Mouse (Mus musculus) neural tube, embryonic 15.5 days (tissue): ENCODE data around the gene Pkp4. TPM values are rescaled to one million over a fixed set of nuclear protein-coding genes. Genes with fewer than 3 reads are reported as not detected.

ENCODE experiments used
- ATAC-seq: fragments of 200-750 bp; cut with Nextera tagmentation; 2 replicates; pipeline ENCODE4 v1.8.0; 2017; ENCODE audit warnings: mild to moderate bottlenecking, moderate TSS enrichment, moderate library complexity; ENCODE audit not compliant: low FRiP score
- H3K27ac ChIP-seq: fragments of 300-500 bp; sonication (generic); replicated peaks from 2 replicates; pipeline ENCODE4 v1.5.1; 2015; ENCODE audit warnings: mild to moderate bottlenecking, inconsistent platforms
- H3K27me3 ChIP-seq: fragments of 300-500 bp; sonication (generic); replicated peaks from 2 replicates; pipeline ENCODE4 v1.6.1; 2015; ENCODE audit warnings: inconsistent platforms
- H3K36me3 ChIP-seq: fragments of 300-500 bp; sonication (generic); 2 replicates; pipeline ENCODE4 v1.6.1; 2015; ENCODE audit warnings: inconsistent platforms
- H3K4me1 ChIP-seq: fragments of 300-500 bp; sonication (generic); 2 replicates; pipeline ENCODE4 v1.6.1; 2015; ENCODE audit warnings: inconsistent platforms
- H3K4me2 ChIP-seq: fragments of 300-500 bp; sonication (generic); 2 replicates; pipeline ENCODE4 v1.6.1; 2015; ENCODE audit warnings: inconsistent platforms, mild to moderate bottlenecking, moderate library complexity
- H3K4me3 ChIP-seq: fragments of 300-500 bp; sonication (generic); replicated peaks from 2 replicates; pipeline ENCODE4 v1.5.1; 2015; ENCODE audit warnings: mild to moderate bottlenecking, inconsistent platforms
- H3K9ac ChIP-seq: fragments of 300-500 bp; sonication (generic); replicated peaks from 2 replicates; pipeline ENCODE4 v1.6.1; 2015; ENCODE audit warnings: mild to moderate bottlenecking, inconsistent platforms
- H3K9me3 ChIP-seq: fragments of 300-500 bp; sonication (generic); replicated peaks from 2 replicates; pipeline ENCODE4 v1.6.1; 2016; ENCODE audit warnings: inconsistent platforms
- WGBS: fragments of 180-500 bp; shearing (Covaris S2); methylation state at CpG from one replicate; pipeline ENCODE4 v1.1.7; 2015; ENCODE audit warnings: mixed read lengths; 5-methylcytosine and 5-hydroxymethylcytosine counted together
- polyA plus RNA-seq: library from polyadenylated mRNA; unstranded; fragments of >200 nt; fragmentation: Nextera tagmentation; extraction: Ambion mirVana; gene quantifications from 2 replicates; pipeline ENCODE4 v1.2.1, GENCODE M21; 2015

The Pkp4 gene
- polyA plus RNA-seq, result 24.6 and 27.1 TPM in 2 replicates

- H3K4me2 ChIP-seq, result peak within 1 kb of the TSS; percentile 87
- peak within 1 kb of the TSS; percentile 84 for H3K9ac ChIP-seq
- peak within 1 kb of the TSS; percentile 92 for H3K27ac ChIP-seq
- under 1% methylated on average over 32 of the region's 37 CpGs for WGBS
- peaks cover 20% of the 10 kb centered on the region for H3K4me1 ChIP-seq
- no peaks in the 10 kb centered on the region for H3K9me3 ChIP-seq
- no peaks in the 10 kb centered on the region for H3K36me3 ChIP-seq
- ATAC-seq, result peak; percentile 98
- no peaks in the 10 kb centered on the region for H3K27me3 ChIP-seq
- H3K4me3 ChIP-seq, result peak within 1 kb of the TSS; percentile 98
Observed at GRCm38 (mm10) chr2:59160605-59160963, at the start of gene Pkp4, which contains the start of gene Ccdc148. Gene Pkp4, plus strand, starts transcription at chr2:59160850. Gene Ccdc148, minus strand, starts transcription at chr2:59160683.

DNA sequence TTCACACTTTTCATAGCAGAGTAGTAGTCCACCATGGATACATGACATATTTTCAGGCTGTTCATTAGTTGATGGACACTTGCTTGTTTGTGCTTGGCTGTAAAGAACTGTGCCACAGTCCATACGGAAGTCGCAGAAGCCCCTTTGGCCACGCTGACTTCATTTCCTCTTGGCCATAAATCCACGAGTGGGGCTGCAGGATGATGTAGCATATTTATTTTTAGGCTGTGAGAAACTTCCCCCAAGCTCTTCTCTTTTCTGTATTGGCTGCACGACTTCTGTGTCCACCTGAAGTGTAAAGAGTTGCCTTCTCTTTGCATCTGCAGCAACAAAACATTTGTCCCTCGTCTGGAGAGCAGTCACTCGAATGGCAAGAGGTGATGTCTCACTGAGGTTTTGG, 31.6 kb upstream of the Pkp4 start:
- H3K36me3 ChIP-seq, result no peaks in the 10 kb centered on the region
- H3K9ac ChIP-seq, result no peak overlapping the region
- H3K27me3 ChIP-seq, result no peaks in the 10 kb centered on the region
- no peak overlapping the region for H3K4me3 ChIP-seq
- H3K27ac ChIP-seq, result no peak overlapping the region
- ATAC-seq, result no peak
- WGBS, result 89% methylated on average over 7 of the region's 7 CpGs
- no peaks in the 10 kb centered on the region for H3K9me3 ChIP-seq
- no peaks in the 10 kb centered on the region for H3K4me1 ChIP-seq
- H3K4me2 ChIP-seq, result no peak overlapping the region

- ATAC-seq, result no peak
- Histone ChIP-seq H3K4me1 (no peaks in the 10 kb centered on the region), H3K9ac (no peak overlapping the region)
Observed at GRCm38 (mm10) chr2:59129821-59130220, 30.8 kb upstream of the Pkp4 start.

DNA sequence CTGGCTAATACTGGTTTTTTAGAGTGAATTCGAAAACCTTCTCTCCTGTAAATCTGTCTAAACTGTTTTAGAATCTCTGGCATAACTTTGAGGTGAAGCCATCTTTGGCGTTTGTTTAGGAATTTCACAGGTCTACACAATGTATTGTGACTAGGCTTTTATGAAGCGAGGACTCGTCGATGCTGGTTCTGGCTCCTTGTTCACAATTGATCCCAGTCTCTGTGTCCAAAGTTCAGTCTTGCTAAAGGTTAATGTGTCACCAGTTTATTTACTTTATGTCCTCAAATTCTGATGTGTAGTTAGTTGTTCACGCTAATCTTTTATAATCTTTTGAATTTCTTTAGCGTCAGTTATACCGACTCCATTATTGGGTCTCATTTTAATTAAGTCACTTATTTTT, 29.6 kb upstream of the Pkp4 start:
- ATAC-seq, result no peak
- WGBS, result 90% methylated on average over 8 of the region's 8 CpGs

More at GRCm38 (mm10) chr2:59129821-59130220, 30.8 kb upstream of the Pkp4 start:
- 86% methylated on average over 8 of the region's 8 CpGs for WGBS
- no peak overlapping the region for H3K27ac ChIP-seq
- H3K36me3 ChIP-seq, result no peaks in the 10 kb centered on the region
- H3K4me2 ChIP-seq, result no peak overlapping the region
- no peak overlapping the region for H3K4me3 ChIP-seq
- no peaks in the 10 kb centered on the region for H3K9me3 ChIP-seq
- H3K27me3 ChIP-seq, result no peaks in the 10 kb centered on the region

GRCm38 (mm10) chr2:59155428-59155827, 5.2 kb upstream of the Pkp4 start:
- Histone ChIP-seq H3K36me3 (no peaks in the 10 kb centered on the region), H3K27me3 (no peaks in the 10 kb centered on the region), H3K4me1 (peaks cover 7% of the 10 kb centered on the region), H3K27ac (no peak overlapping the region), H3K4me2 (no peak overlapping the region), H3K9me3 (no peaks in the 10 kb centered on the region), H3K4me3 (no peak overlapping the region), H3K9ac (no peak overlapping the region)
- ATAC-seq, result no peak

More for the DNA sequence above, 29.6 kb upstream of the Pkp4 start:
- Histone ChIP-seq H3K4me2 (no peak overlapping the region), H3K4me3 (no peak overlapping the region), H3K27me3 (no peaks in the 10 kb centered on the region), H3K27ac (no peak overlapping the region), H3K4me1 (no peaks in the 10 kb centered on the region), H3K9ac (no peak overlapping the region), H3K36me3 (no peaks in the 10 kb centered on the region), H3K9me3 (no peaks in the 10 kb centered on the region)

DNA sequence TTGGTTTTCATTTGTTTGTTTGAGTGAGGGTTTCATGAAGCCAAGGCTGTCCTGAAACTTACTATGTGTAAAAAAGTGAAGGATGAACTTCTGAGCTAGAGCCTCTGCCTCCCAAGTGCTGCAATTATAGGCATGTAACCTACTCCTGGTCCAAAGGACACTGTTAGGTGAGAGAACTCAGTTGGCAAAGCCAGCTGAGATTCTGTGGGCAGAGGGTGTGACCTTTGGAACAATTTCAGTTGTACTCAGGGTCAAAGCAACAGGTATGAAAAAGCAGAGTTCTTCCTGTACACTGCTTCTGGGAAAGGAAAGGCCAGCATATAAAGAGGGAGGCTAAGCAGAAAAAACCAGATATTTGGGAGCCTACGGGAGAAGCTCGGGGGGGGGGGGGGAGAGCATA, 2.5 kb upstream of the Pkp4 start:
- H3K27me3 ChIP-seq, result no peaks in the 10 kb centered on the region
- peaks cover 12% of the 10 kb centered on the region for H3K4me1 ChIP-seq
- H3K9ac ChIP-seq, result no peak overlapping the region
- H3K9me3 ChIP-seq, result no peaks in the 10 kb centered on the region
- no peak for ATAC-seq
- 56% methylated on average over 2 of the region's 2 CpGs for WGBS
- no peak overlapping the region for H3K4me2 ChIP-seq
- no peaks in the 10 kb centered on the region for H3K36me3 ChIP-seq
- no peak overlapping the region for H3K4me3 ChIP-seq
- H3K27ac ChIP-seq, result no peak overlapping the region

- Histone ChIP-seq H3K27me3 (no peaks in the 10 kb centered on the region), H3K9ac (peak overlapping the region; percentile 53)
- peak; percentile 35 for ATAC-seq
Observed at GRCm38 (mm10) chr2:59159961-59160604, 567 bp upstream of the Pkp4 start.

DNA sequence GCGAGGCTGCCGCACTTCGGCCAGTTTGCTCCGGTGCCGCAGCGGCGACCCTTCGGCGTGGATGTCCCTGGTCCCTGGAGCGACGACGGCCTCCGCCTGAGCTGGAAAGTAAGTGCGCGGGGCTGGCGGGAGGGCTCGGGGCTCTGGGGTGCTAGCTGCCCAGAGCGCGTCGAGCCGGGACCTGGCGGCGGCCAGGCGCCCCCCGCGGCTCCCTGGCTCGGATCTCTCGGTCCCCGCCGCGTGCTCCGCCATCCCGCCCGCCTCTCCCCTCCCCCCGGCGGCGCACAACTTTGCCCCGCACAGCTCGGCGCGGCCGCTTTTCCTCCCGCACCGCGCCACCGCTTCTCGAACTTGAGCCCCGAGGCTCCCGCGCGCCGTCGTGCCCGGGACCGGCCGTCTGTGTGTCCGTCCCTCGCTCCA, 381 bp downstream of the Pkp4 start:
- H3K4me1 ChIP-seq, result peaks cover 20% of the 10 kb centered on the region
- peak overlapping the region; percentile 87 for H3K4me2 ChIP-seq
- H3K9ac ChIP-seq, result peak overlapping the region; percentile 84
- no peaks in the 10 kb centered on the region for H3K9me3 ChIP-seq
- 0% methylated on average over 33 of the region's 58 CpGs for WGBS
- H3K4me3 ChIP-seq, result peak overlapping the region; percentile 98
- no peaks in the 10 kb centered on the region for H3K27me3 ChIP-seq
- peak overlapping the region; percentile 92 for H3K27ac ChIP-seq
- H3K36me3 ChIP-seq, result no peaks in the 10 kb centered on the region
- ATAC-seq, result peak; percentile 56

More at GRCm38 (mm10) chr2:59159961-59160604, 567 bp upstream of the Pkp4 start:
- peaks cover 20% of the 10 kb centered on the region for H3K4me1 ChIP-seq
- H3K9me3 ChIP-seq, result no peaks in the 10 kb centered on the region
- peak overlapping the region; percentile 77 for H3K27ac ChIP-seq
- H3K4me3 ChIP-seq, result peak overlapping the region; percentile 98
- H3K36me3 ChIP-seq, result no peaks in the 10 kb centered on the region
- WGBS, result under 1% methylated on average over 16 of the region's 16 CpGs
- H3K4me2 ChIP-seq, result peak overlapping the region; percentile 87

GRCm38 (mm10) chr2:59161441-59162284, 1.0 kb downstream of the Pkp4 start:
- ATAC-seq, result peak; percentile 78
- Histone ChIP-seq H3K4me2 (peak overlapping the region; percentile 87), H3K27me3 (no peaks in the 10 kb centered on the region), H3K27ac (peak overlapping the region; percentile 92), H3K4me1 (peaks cover 20% of the 10 kb centered on the region), H3K9me3 (no peaks in the 10 kb centered on the region), H3K36me3 (no peaks in the 10 kb centered on the region), H3K9ac (peak overlapping the region; percentile 84), H3K4me3 (peak overlapping the region; percentile 98)
- under 1% methylated on average over 74 of the region's 74 CpGs for WGBS

DNA sequence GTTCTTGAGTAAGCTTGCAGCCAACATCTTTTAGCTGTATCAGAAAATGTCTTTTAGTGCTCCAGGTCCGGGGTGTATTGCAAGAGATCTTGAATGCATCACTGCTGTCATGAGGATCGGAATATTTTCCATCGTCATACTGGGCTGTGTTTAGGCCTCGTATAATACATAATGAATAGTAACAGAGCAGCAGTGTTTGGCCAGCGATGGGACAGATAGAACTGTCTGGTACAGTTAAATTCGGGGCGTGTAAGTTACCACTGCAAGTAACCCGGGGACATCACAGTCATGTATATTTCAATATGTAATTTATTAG, 1.6 kb downstream of the Pkp4 start:
- Histone ChIP-seq H3K9me3 (no peaks in the 10 kb centered on the region), H3K27ac (peak overlapping the region; percentile 92)
- no peak for ATAC-seq

DNA sequence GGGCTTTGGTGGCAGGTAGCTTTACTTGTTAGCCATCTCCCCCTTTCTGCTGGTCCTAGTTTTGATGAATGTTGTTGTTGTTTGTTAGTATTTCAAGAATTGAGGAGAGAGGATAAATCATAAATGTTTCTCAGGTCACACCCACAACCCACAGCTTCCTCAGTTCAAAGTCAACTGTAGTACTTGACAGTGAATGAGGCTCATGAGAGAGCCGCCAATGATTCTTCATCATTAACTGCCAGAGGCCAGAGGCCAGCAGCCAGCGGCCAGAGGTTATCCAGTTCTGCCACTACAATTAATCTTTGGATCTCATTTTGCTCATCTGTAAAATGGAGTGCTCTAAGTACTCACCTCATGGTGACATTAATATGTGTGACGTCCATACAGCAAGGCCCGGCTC, 6.3 kb downstream of the Pkp4 start:
- no peak overlapping the region for H3K27ac ChIP-seq
- H3K4me1 ChIP-seq, result peaks cover 20% of the 10 kb centered on the region
- H3K9me3 ChIP-seq, result no peaks in the 10 kb centered on the region
- H3K9ac ChIP-seq, result no peak overlapping the region
- no peaks in the 10 kb centered on the region for H3K36me3 ChIP-seq
- ATAC-seq, result no peak
- no peak overlapping the region for H3K4me3 ChIP-seq
- no peaks in the 10 kb centered on the region for H3K27me3 ChIP-seq
- H3K4me2 ChIP-seq, result no peak overlapping the region
- 87% methylated on average over 4 of the region's 4 CpGs for WGBS

More for the DNA sequence above, 1.6 kb downstream of the Pkp4 start:
- peak overlapping the region; percentile 98 for H3K4me3 ChIP-seq
- no peaks in the 10 kb centered on the region for H3K27me3 ChIP-seq
- H3K9ac ChIP-seq, result peak overlapping the region; percentile 84
- H3K36me3 ChIP-seq, result no peaks in the 10 kb centered on the region
- H3K4me2 ChIP-seq, result peak overlapping the region; percentile 87
- H3K4me1 ChIP-seq, result peaks cover 23% of the 10 kb centered on the region
- WGBS, result 26% methylated on average over 8 of the region's 8 CpGs

- Histone ChIP-seq H3K9me3 (no peaks in the 10 kb centered on the region), H3K36me3 (no peaks in the 10 kb centered on the region), H3K27ac (no peak overlapping the region), H3K4me2 (no peak overlapping the region), H3K4me3 (no peak overlapping the region), H3K9ac (no peak overlapping the region), H3K27me3 (no peaks in the 10 kb centered on the region), H3K4me1 (peaks cover 20% of the 10 kb centered on the region)
- WGBS, result 69% methylated on average over 4 of the region's 4 CpGs
- ATAC-seq, result no peak
Observed at GRCm38 (mm10) chr2:59167830-59168229, 7.2 kb downstream of the Pkp4 start.
